Mouse (Mus musculus): ENCODE results near the gene 1600014C10Rik.

Gene 1600014C10Rik

DNA sequence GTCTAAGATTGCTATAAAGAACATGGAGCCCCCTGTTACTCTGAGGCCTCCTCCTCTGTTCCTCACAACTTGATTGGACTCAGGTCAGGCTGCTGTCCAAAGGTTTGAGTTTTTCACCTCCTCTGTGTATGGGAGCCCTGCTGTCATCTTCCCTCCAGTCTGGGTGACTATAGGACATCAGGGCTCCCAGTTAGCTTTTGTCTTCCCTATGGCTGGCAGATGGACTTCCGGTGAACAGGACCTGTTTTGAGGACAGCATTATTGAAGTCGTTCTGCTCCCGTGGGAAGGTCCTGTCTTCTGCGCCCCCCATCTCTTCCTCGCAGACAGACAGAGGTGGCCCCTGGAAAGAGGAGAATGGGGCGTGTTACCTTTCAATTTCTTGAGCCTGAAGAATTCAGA is 1.8 kb downstream of the 1600014C10Rik start:
- no peak for DNase-seq

DNA sequence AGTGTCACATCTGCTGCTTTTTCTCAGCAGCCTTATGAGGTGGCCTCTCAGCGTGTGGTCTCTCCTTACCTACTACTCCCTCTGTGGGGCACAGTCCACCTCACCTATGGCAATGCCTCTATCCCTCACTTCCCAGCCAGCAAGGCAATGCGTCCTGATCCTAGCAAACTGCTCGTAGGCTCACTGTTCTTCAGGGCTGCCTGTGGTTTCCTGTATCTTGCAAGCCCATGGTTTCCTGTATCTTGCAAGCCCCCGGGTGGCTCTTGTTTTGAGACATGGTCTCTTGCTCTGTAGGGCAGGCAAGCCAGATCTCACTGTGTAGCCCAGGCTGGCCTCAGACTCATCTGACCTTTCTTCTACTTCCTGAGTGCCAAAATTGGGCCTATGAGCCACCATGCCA is 3.8 kb downstream of the 1600014C10Rik start:
- DNase-seq = no peak

DNA sequence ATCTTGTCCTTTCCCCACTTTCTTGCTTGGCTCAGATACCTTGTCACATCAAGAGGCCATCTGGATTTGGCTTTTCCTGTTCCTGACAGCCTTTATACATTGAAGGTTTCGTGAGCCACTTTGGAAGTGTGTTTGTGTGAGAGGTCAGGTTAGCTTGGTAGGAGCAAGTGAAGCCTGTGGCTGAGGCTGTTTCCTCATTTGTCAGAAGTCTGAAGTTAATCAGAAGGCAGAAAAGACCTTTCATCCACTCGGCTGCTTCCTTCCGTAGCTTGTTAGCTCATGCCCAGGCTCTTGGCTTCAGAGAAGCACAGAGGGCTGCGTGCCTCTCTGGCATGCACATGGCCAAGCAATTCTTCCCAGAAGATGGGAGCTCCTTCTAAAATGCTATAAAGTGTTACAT is 4.8 kb downstream of the 1600014C10Rik start:
- DNase-seq = no peak

DNA sequence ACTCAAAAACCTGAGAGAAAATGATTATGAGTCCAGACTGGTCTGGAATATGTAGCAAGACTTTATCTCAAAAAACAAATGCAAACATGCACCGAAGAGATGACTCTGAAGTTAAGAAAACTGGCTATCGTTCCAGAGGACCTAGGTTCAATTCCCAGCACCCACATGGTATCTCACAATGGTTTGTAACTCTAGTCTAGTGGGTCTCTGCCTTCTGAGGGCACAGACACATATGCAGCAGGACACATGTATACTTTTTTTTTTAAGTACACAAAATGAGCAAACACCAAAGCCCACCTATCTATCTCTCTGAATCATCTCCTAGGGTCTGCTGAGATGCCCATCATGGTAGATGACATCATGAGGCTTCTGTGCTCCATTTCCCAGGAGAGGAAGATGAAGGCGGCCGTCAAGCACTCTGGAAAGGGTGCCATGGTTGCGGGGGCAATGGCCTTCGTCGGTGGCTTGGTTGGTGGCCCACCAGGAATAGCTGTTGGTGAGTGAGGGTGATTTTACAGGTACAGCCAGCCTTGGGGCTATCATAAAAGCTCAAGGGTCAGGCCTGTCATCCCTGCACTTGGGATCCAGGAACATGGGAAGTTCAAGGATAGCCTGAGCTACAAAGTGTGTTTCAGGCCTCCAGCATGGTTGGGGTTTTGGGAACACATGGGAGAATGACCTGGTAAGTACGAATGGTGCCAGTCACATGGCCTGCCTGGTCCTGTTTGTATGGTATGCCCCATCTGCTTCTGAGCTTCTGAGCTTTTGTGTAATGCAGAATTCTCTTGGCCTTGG is 5.5 kb downstream of the 1600014C10Rik start:
- DNase-seq = no peak

DNA sequence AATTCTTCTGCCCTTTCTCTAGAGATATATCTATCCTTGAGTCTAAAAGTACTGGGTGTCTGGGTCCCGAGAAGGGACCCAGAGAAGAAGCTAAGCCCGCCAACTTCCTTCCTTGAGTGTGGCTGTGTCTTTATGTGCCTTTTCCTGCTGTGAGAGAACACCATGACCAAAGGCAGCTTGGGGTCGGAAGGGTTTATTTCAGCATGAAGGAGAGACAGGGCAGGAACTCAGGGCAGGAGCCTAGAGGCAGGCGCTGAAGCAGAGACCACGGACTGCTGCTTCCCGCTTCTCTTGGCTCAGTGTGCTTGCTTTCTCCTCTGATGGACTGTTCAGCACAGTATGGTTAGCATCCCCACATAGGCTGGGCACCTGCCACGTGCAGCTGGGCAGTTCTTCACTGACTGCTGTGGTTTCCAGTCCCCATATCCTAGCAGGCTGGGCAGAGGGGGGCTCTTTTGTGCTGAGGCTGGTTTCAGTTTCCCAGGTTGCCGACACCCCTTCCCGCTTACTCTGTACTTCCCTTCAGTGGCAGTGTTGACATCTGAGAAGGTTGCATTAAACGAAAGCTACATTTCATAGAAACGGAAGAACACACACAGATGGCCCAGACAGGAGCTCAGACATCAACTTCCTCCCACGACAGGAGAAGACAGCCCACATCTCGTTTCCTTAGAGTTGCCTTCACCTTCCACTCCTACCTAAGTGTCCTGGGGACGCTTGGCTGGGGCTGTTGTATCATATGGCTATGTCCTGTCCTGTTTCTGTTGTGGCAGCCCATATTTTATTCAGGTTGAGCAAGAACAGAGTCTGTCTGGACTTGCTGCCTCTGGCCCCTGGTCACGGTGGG is 6.3 kb downstream of the 1600014C10Rik start:
- no peak for DNase-seq

DNA sequence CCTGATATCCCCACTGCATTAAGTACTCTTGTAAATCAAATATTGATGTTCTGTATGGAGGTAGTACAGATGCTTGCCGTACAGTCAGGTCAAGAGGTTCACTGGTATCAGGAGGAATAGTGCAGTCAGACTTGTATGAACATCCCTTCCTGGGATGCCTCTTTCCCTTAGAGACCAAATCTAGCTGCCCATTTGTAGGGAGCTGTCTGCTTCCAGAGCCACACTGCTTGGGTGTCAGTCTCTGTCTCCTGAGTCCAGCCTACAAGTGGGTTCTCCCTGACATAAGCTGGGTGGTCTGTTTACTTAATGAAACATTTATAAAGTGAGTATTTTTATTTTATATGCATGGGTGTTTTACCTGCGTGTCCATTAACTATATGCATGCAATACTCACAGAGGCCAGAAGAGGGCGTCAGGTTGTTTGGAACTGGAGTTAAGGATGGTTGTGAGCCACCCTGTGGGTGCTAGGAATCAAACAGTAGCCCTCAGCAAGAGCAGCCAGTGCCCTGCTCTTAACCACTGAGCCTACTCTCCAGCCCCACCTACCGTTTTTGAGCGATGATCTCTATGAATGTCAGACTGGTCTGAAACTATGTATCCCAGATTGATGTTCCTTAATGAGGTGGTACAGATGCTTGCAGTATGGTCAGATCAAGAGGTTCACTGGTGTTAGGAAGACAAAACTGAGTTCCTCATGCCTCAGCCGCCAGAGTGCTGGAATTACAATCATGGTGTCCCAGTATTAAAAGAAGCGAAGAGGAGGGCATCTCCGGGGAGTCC is 7.2 kb downstream of the 1600014C10Rik start:
- no peak for DNase-seq

DNA sequence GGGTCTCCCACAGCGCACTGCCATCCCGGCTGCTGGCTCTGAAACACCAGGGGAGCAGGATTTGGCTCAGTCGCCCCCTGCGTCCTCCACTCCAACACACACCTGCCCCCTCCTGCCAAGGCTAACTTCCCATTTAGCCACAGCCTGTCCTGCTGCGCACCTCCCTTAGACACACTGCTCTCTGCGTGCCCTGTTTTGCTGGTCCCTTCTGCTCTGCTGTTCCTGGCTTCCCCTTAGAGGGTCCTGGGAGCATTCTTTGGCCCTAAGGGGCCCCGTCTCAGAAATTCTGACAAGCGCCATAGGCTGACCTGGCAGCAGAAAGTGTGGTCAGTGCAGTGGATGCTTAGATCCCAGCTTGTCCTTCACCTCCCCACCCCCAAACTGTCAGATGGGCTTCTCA is 8.1 kb downstream of the 1600014C10Rik start:
- no peak for DNase-seq

DNA sequence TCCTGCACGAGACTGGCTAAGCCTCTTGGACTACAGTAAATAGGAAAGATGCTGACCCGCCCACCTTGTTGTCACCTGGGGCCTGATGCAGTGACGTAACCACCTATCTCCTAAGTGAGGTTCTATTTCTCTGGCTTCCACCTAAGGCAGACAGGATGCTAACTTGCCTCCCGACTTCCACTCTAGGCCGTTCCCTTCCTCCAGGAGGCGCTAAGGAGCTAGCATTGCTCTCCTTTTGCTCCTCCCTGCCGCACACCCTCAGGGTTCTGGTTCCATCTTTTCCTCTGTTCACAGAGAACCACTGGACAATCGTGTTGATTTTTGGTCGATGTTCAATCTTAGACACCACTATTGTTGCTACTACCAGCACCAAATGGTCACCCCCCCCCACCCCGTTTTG is 8.6 kb downstream of the 1600014C10Rik start:
- no peak for DNase-seq

DNA sequence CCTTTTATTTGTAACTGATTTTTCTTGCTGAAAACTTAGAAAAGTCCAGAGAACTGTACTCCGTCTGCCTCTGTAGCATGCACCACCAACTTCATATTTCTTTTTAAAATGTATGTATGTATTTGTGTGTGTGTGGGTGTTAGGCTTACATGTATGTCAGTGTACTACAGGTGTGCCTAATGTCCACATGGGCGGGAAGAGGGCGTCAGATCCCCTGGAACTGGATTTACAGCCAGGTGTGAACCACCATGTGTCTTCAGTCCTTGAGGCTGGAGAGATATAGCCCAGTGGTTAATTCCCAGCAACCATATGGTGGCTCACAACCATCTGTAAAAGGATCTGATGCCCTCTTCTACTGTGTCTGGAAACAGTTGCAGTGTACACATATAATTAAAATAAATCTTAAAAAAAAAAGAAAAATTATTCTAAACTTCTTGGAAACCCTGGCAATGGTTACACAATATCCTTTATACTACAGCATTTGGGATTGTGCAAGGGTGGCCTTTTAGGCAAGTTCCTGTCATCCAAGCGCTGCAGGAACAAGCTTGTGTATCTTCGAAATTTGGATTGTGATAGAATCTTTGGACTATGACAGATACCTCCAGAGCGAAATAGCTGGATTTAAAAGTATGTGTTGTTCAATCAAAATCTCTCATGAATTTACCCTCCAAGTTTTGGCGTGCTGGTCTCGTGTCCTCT is 17.0 kb downstream of the 1600014C10Rik start:
- DNase-seq = no peak

DNA sequence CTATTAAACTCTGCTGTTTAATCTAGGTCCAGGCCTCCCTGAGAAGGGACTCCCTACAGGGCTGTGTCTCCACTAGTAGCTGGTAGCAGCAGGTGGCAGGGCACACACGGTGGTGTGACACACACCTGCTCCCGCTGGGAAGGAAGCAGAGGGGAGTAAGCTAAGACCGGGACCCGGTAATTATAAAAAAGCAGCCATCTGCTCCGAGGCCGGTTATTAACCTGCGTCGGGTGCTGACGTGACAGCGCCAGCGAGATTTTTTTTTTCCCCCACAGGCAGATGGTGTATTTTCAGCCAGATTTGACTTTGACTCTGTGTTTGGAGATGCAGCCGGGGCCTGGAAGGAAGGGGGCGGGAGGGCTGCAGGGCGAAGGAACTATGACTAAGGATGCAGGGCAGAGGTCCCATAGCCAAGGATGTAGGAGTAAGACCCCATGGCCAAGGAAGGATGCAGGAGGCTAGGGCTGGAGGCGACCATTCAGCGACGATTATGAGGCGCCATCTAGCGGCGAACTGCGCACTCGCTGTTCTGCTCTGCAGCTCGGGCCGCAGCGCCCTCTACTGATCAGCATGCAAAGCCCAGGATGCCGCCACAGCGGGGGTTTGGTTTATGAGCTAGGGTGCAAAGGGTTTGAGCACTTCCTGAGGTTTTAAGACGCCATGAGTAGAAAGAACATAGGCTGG is 17.7 kb downstream of the 1600014C10Rik start:
- DNase-seq = peak; percentile 86 to 96

DNA sequence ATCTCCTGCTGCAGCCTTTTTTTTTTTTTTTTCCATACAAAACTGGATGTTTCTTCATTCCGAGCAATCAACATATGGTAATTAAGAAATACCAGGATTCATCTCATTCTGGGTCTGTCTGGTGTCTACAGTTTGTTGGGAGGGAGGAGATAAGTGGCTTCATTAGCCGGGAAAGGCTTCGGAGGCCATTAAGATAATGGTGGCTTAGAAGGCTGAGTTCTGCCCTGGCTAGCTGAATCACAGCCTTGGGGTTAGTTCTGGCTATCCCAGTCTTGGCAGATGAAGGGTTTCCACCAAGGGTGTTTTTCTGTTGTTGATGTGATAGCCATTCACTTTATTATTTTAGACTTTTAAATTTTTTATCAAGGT is 18.3 kb downstream of the 1600014C10Rik start:
- no peak for DNase-seq

DNA sequence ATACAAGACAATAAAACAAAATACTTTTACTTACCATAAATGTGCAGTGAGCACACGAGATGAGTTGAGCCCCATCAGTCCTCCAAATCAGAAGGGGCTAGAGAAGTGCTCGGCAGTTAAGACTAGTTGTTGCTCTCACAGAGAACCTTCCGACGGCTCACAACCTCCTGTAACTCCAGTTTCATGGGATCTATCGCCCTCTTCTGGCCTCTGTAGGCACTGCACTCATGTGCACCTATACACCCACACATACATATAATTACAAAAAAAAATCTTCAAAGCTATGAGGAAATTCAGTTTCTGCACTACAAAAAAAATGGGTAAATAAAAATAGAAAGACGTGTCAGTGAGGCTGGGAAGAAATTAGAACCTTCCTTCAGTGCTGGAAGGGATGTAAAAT is 21.3 kb downstream of the 1600014C10Rik start:
- no peak for DNase-seq

DNA sequence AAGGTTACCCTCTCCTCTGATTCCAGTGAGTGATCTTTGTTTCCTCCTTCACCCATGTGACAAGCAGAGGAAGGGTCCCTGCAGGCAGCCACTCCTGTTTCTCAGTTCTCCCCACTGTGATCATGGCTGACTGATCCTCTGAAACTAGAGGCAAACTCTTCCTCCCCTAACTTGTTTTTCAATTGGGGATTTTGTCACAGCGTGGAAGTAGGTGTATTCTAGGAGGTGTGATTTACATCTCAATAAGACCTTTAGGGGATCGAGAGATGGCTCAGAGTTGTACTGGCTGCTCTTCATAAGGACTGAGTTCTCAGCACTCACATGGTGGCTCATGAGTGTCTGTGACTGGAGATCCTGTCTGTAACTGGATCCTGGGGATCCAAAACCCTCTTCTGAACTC is 22.8 kb downstream of the 1600014C10Rik start:
- DNase-seq = no peak

DNA sequence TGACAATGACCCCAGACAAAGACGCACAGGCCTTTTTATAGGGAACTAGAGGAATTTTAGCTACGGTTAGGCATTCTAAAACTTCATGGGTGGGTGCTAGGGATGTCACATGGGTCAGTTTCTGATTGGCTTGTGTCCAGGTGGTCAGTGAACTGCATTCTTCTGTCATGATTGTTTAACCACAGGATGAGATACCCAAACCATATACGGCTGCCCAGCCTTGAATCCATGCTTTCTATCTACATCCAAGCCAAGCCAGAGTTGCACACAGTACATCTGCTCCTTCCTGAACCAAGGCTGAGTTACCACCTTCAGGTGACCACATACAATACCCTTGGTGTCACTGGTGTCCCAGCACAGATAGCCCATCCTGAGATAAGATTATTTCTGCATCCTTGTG is 23.5 kb downstream of the 1600014C10Rik start:
- no peak for DNase-seq

DNA sequence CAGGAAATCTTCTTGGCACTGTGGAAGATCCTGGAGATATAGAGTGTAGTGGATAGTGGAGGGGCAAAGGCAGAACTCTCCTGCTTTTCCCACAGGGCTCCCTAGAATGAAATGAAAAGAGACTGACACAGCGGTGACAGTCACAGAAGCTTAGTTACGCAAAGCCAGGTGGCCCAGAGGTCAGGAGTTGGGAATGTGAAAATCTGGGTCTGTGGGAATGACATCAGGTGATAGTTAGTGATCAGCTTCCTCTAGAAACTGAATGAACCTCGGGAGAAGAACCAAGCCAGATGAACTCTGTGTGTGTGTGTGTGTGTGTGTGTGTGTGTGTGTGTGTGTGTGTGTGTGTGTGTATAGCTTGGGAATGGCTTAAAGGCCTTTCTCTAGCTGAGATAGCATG is 26.0 kb downstream of the 1600014C10Rik start:
- no peak for DNase-seq

DNA sequence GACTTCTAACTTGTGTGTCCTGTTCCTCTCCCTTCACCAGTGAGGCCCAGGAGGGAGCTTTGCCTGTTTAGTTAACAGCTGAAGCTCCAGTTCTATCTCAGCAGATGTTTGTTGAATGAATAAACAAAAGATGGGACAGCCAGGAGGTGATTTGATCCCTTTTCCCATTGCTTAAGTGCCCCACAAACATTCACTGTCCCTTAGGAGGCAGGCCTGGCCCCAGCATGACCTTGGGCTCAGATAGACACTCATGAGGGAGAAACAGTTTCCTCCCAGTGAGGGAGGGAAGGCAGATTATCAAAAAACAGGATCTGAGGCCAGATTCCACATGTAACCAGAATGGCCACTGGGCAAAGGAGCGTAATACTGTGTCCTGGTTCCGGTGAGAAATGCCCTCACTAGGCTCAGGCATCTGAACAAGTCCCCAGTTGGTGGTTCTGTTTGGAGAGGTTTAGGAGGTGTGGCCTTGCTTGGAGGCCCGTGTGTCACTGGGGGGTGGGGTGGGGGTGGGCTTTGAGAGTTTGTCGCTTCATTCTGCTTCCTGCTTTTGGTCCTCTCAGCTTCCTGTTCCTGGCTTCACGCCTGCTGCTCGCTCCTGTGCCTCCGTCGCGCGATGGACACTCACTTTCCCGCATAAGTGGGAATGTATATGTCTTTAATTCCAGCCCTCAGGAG is 26.6 kb downstream of the 1600014C10Rik start:
- DNase-seq = no peak

DNA sequence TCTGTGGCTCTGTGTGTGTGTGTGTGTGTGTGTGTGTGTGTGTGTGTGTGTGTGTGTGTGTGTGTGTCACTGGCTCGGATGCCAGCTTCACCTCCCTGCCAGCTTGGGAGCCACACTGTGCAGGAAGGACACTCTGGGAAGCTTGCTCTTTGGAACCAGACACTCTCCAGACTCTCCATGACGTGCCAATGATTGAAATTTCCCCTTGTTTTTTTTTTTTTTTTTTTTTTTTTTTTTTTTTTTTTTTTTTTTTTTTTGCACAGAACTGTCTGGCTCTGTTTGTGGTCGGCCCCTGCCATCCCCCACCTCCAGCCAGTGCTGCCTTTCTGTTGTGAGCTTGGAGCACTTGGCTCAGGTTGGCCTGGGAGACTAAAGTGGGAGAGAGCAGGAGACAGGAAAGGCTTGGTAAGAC is 29.6 kb downstream of the 1600014C10Rik start:
- no peak for DNase-seq

DNA sequence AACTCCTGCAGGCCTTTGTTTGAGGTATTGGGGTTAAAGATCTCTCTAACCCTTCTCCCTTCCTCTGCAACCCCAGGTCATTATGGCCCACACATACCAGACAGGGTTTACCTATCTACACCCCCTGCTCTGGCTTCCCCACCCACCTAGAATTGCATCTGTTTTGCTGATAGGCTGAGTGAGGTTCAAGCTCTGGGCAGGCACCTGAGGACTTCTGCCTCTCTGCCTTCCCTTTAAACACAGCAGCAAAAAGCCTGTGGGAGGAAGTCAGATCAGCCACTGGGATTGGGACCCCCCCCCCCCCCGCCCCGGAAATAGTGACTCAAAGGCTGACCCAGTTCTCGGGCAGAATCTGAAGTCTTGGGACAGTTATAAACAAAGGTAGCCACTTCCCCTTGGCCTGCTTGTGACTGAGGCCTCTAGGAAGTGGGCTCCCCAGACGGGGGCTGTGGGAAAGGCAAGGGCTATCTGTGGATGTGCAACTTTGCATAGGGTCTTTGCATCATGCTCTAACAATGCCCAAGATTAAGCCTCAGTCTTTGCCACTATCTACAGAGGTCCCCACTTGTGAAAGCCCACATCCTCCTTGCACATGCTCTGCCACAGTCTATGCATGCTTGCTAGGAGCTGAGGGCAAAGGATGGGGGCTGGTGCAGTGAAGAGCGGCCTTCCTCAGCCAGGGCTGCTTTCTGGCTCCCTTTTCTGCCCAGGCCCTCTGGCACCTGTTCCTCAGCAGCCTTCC is 31.6 kb downstream of the 1600014C10Rik start:
- DNase-seq = no peak

DNA sequence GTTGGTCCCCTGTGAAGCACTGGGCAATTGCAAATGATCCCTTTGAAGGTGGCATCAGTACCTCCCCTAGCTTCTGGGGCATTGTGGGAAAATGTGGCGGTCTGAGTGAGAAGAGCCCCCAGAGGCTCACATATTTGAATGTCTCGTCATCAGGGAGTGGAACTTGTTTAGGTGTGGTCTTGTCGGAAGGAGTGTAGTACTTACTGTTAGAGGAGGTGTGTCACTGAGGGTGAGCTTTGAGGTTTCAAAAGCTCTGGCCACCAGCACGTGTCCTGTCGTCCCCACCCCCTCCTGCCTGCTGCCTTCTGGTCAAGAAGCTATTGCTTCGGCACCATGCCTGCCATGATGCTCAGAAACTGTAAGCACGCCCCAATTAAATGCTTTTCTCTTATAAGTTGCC is 32.3 kb downstream of the 1600014C10Rik start:
- DNase-seq = no peak

DNA sequence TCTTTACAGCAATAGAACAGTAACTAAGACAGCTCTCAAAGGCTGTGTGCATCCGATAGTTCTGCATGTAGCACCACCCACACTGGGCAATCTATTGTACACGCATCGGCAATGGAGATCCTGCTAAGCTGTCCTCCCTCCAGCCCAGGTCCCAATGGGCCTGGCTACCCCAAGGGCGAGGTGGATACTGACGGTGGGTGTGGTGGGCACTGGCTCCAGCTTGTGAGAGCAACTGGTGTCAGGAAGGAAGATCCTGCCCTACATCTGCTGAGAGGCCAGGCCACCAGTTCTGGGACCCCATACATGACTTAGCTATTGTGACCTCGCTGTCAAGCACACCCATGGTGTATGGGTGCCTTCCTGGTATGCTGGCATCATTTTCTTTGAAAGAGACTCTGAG is 32.7 kb downstream of the 1600014C10Rik start:
- no peak for DNase-seq
